Mouse (Mus musculus) adrenal gland, adult 18-20 months (tissue): Measurements from ENCODE around the gene Slc12a6. TPM values are rescaled to one million over a fixed set of nuclear protein-coding genes. Genes with fewer than 3 reads are reported as not detected.
A peak's percentile ranks its signal among the peaks of the same experiment; 100 is the strongest.

ENCODE experiments used
- DNase-seq, 2 experiments: peaks; one replicate each; pipeline ENCODE4 v3.0.0; 2021 to 2022; ENCODE audit warnings: low spot score in 2 of 2
- total RNA-seq, 2 experiments: library from RNA; stranded (reverse); gene quantifications; 1 replicate in 1 of 2; 2 replicates in 1 of 2; pipeline ENCODE4 v1.2.3; 2021

Gene Slc12a6
- total RNA-seq, 2 experiments from 2014 or later: 26.9 to 32.5 TPM

- DNase-seq: no peak
Measured at GRCm38 (mm10) chr2:112315638-112316037, 50.0 kb downstream of the Slc12a6 start.

GRCm38 (mm10) chr2:112318227-112318626, 52.6 kb downstream of the Slc12a6 start:
- no peak for DNase-seq

GRCm38 (mm10) chr2:112318905-112319304, 53.3 kb downstream of the Slc12a6 start:
- DNase-seq: no peak

- DNase-seq: no peak
Measured at GRCm38 (mm10) chr2:112328069-112328777, 62.6 kb downstream of the Slc12a6 start.

- no peak for DNase-seq
Measured at GRCm38 (mm10) chr2:112332051-112332898, 66.7 kb downstream of the Slc12a6 start.

- DNase-seq: no peak
Measured at GRCm38 (mm10) chr2:112337211-112337610, 71.6 kb downstream of the Slc12a6 start.

- DNase-seq: no peak
Measured at GRCm38 (mm10) chr2:112339736-112340135, 74.1 kb downstream of the Slc12a6 start.

- DNase-seq: no peak
Measured at GRCm38 (mm10) chr2:112341117-112341516, 75.5 kb downstream of the Slc12a6 start.

- DNase-seq: no peak
Measured at GRCm38 (mm10) chr2:112348246-112348645, 82.6 kb downstream of the Slc12a6 start.

GRCm38 (mm10) chr2:112353685-112354455, 88.2 kb downstream of the Slc12a6 start:
- no peak for DNase-seq

- DNase-seq: no peak
Measured at GRCm38 (mm10) chr2:112359611-112360010, 94.0 kb downstream of the Slc12a6 start.

GRCm38 (mm10) chr2:112360012-112360780, 94.6 kb downstream of the Slc12a6 start:
- DNase-seq: no peak

GRCm38 (mm10) chr2:112360781-112361169, 95.2 kb downstream of the Slc12a6 start:
- no peak for DNase-seq

GRCm38 (mm10) chr2:112367222-112367621, 101.6 kb downstream of the Slc12a6 start:
- no peak for DNase-seq

- peak; percentile 89 to 92 for DNase-seq
Measured at GRCm38 (mm10) chr2:112367726-112368673, 102.4 kb downstream of the Slc12a6 start, which contains the start of gene Emc4. Gene Emc4 (minus strand): TSS chr2:112368027.

GRCm38 (mm10) chr2:112369941-112370340, 104.3 kb downstream of the Slc12a6 start:
- peak in 1 of 2 experiments; percentile 32 for DNase-seq

- no peak for DNase-seq
Measured at GRCm38 (mm10) chr2:112373141-112373540, 107.5 kb downstream of the Slc12a6 start.

- DNase-seq: no peak
Measured at GRCm38 (mm10) chr2:112374610-112375009, 109.0 kb downstream of the Slc12a6 start.
